ENCODE assay signal across 8 mouse cellular contexts in the genomic region with DNA sequence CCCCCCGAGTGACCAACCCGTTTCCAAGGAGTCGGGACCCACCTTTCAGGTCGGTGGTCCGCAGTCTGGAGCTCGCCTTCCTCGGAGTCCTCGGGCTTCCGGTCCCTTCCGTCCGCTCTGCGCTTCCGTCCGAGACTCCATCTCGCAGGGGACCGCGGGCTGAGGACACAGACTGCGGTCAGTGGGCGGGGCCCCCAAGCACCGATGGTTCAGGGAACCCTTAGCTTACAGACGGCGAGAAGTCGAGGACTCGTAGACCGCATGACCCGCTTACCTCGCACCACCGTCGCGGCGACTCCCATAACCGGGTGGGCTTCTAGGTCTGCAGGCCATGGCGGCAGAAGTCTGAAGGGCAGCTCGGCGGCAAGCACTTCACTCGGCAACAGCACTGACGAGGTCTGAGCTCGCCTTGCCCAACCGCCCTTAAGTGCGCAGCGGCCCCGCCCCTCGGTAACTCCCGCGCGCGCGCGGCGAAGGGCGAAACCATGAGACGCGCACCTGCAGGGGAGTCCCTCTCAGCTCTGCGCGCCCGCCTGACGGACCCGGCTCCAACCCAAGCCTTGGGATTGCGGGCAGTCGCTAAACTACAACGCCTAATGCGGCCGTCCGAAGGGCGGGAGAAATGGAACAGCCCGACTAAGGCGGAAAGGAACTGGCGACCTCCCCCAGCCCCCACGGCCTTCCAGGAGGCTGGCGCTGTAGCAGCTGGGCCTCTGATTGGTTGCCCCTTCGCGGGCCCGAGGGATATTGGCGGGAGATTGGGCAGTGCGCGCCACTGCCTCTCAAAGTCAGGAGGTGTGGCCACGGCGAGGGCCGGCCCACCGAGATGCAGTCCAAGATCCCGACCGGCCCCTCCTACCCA. TPM values are rescaled to one million over a fixed set of nuclear protein-coding genes. Genes with fewer than 3 reads are reported as not detected.
DNase-seq lines count a peak whose midpoint lies in the region; ATAC-seq and TF ChIP-seq lines count a peak whose summit lies in the region.

A gene (minus strand): TSS at position 654 of the 862 bp plus-strand sequence.

- peaks cover 60% of the 10 kb centered on the region for H3K36me3 ChIP-seq in hindbrain, embryonic 10.5 days
- peaks cover 7% of the 10 kb centered on the region; the same call in 1 of the 2 replicates for H3K36me3 ChIP-seq in lung, postnatal 0 days (ENCODE audit: insufficient read depth, low read length)

- TF ChIP-seq CTCF in lung, postnatal 0 days (IDR thresholded peaks at IDR 0.05), result 0 out of 2 replicates have a peak, but pooled peaks have one; percentile 9

- peak; percentile 93 for ATAC-seq in frontal cortex, adult (ENCODE audit: low TSS enrichment)
- ATAC-seq in lung, postnatal 0 days, result peak; percentile 97

- H3K4me2 ChIP-seq in lung, postnatal 0 days (replicated peaks; ENCODE audit: low read depth, low read length), result peak within 1 kb of the TSS; percentile 55

- peak; percentile 96 for DNase-seq in MEL-GATA-1-ER (ENCODE audit: extremely low read depth, low read depth)
- DNase-seq in cerebellum, adult 8-10 months, result peak; percentile 95
- DNase-seq in hindbrain, embryonic 10.5 days (ENCODE audit: low spot score), result peak; percentile 98
- peak; percentile 97 for DNase-seq in layer of hippocampus, adult 9-11 months
- peak; percentile 99 for DNase-seq in lung, postnatal 0 days (ENCODE audit: low spot score)
- peak; percentile 90 for DNase-seq in ovary, postnatal 14 days (ENCODE audit: low spot score)
- DNase-seq in thymus, postnatal 14 days, result peak; percentile 94

- H3K4me3 ChIP-seq in hindbrain, embryonic 10.5 days, result peak within 1 kb of the TSS; percentile 74
- H3K4me3 ChIP-seq in lung, postnatal 0 days (ENCODE audit: low read depth, low read length), result peak within 1 kb of the TSS; percentile 68

- H3K9ac ChIP-seq in lung, postnatal 0 days (replicated peaks; ENCODE audit: low read depth), result peak within 1 kb of the TSS; percentile 69

- no peaks in the 10 kb centered on the region for H3K27me3 ChIP-seq in hindbrain, embryonic 10.5 days (ENCODE audit: insufficient read depth, poor library complexity, severe bottlenecking)
- no peaks in the 10 kb centered on the region for H3K27me3 ChIP-seq in lung, postnatal 0 days (replicated peaks; ENCODE audit: insufficient read depth, low read length)

- no peak for TF ChIP-seq EP300 in lung, postnatal 0 days (IDR thresholded peaks at IDR 0.05)

- peaks cover 49% of the 10 kb centered on the region for H3K4me1 ChIP-seq in hindbrain, embryonic 10.5 days (replicated peaks)
- H3K4me1 ChIP-seq in lung, postnatal 0 days (ENCODE audit: insufficient read depth, low read depth, low read length), result peaks cover 8% of the 10 kb centered on the region

- H3K27ac ChIP-seq in hindbrain, embryonic 10.5 days, result peak within 1 kb of the TSS; percentile 99
- peak within 1 kb of the TSS; percentile 97 for H3K27ac ChIP-seq in lung, postnatal 0 days (ENCODE audit: low read length)

- H3K9me3 ChIP-seq in hindbrain, embryonic 10.5 days, result no peaks in the 10 kb centered on the region
- no peaks in the 10 kb centered on the region for H3K9me3 ChIP-seq in lung, postnatal 0 days (ENCODE audit: low read length)

- under 1% methylated on average over 82 of the region's 82 CpGs for WGBS in hindbrain, embryonic 10.5 days
- WGBS in lung, postnatal 0 days, result 1% methylated on average over 82 of the region's 82 CpGs

RNA-seq across cellular contexts. Expression of the gene that starts here (rescaled TPM):
- polyA plus RNA-seq in hindbrain, embryonic 10.5 days (2016; fragmentation: Nextera tagmentation; extraction: Ambion mirVana), result 255 and 317 TPM in 2 replicates
- 81.2 and 85.6 TPM in 2 replicates for polyA plus RNA-seq in lung, postnatal 0 days (2015; fragmentation: Nextera tagmentation; extraction: Ambion mirVana)

Comparison
In these comparisons a context has a peak if more than half of its experiments do, and no peak if none do; other contexts are left out.
1. Peak in every context shown above with its lines: DNase-seq, ATAC-seq, H3K4me3 ChIP-seq and H3K27ac ChIP-seq.